Mouse (Mus musculus): ENCODE measurements around the gene Rph3al.

GRCm38 (mm10) chr11:75792535-75792934 lies 145.7 kb downstream of the Rph3al start:
- TF ChIP-seq GATA1 (IDR thresholded peaks at IDR 0.05; ENCODE audit: low read length) = no peak
- TF ChIP-seq TAL1 (IDR thresholded peaks at IDR 0.05; ENCODE audit: low read length) = no peak
